Mouse (Mus musculus): Measurements from ENCODE around the gene Tmcc3. TPM values are rescaled to one million over a fixed set of nuclear protein-coding genes. Genes with fewer than 3 reads are reported as not detected.

The Tmcc3 gene
- polyA plus RNA-seq, 1 experiment, result 6.2 TPM

DNA sequence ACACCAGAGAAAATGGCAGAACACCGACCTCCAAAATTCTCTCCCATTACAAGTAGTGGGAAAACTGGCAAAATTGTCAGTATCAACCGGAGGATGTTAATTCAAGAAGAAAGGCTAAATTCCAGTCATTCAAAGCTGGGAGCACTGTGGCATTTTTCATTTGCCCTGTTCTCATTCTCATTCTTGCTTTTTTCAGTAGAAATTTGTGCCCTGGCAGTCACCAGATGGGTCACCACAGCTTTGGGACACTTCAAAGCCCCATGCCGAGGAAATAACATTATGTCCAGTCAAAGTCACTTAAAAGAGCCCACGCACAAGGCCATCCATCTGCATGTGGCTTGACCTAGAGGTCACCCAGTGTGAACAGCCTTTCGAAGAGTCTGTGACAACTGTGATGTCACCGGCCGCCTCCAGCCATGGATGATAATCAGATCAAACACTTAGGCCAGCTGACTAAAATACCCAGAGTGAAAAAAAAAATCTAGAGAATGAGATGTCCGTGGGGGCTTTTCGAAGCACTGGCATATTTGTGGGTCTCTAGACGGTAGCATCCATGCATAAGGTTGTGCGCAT is 319.9 kb downstream of the Tmcc3 start:
- 92% methylated on average over 11 of the region's 11 CpGs for WGBS
- Histone ChIP-seq H3K27ac (ENCODE audit: insufficient read depth, low read length) (no peak overlapping the region), H3K4me1 (ENCODE audit: control insufficient read depth, insufficient read depth, insufficient read length) (no peaks in the 10 kb centered on the region), H3K4me3 (ENCODE audit: extremely low read depth, insufficient read depth, insufficient read length) (no peak overlapping the region), H3K27me3 (ENCODE audit: control insufficient read depth, insufficient read depth, low read length) (no peaks in the 10 kb centered on the region), H3K36me3 (ENCODE audit: control insufficient read depth, insufficient read depth, low read length) (no peaks in the 10 kb centered on the region)
- TF ChIP-seq CTCF (IDR thresholded peaks at IDR 0.05; ENCODE audit: extremely low read depth, insufficient read depth, insufficient read length, insufficient replicate concordance) (no peak), POLR2A (IDR thresholded peaks at IDR 0.05; ENCODE audit: low read depth, low read length) (no peak)
- no peak for DNase-seq (ENCODE audit: low read depth in 1 of 2, low spot score in 2 of 2)

DNA sequence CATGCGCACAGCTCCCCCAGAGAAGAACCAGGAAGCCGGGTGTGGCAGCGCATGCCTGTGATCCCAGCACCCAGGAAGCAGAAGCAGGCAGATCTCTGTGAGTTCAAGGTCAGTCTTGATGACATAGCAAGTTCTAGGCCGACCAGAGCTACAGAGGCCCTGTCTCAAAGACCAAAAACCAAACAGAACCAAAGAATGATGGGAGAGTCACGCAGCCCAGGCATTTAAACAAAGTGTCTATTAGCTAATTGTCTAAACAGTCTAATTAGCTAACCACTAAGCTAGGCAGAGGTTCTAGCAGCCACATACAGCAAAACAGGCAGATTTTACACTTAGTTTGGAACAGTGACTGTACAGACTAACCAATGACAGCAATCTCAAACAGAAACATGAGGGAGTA is 320.5 kb downstream of the Tmcc3 start:
- TF ChIP-seq CTCF (IDR thresholded peaks at IDR 0.05; ENCODE audit: extremely low read depth, insufficient read depth, insufficient read length, insufficient replicate concordance) (no peak), POLR2A (IDR thresholded peaks at IDR 0.05; ENCODE audit: low read depth, low read length) (no peak)

DNA sequence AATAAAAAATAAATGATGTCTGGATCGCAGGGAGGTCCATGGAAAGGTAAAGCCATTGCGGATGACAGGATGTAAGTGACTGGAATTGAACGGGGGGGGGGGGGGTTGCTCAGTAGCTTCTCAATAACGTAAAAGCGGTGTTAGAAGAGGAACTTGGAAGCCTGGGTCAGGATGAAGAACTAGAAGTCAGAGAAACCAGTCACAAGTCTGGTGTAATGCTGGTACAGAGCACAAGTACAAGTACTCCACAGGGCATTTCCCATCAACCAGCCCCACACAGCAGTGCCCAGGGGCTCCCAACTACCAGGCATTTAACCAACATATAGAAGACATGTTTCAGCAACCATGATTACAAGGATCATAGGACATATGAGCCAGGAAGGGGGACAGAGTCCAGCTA is 326.9 kb downstream of the Tmcc3 start:
- 69% methylated on average over 5 of the region's 5 CpGs for WGBS
- no peak for TF ChIP-seq POLR2A (IDR thresholded peaks at IDR 0.05; ENCODE audit: low read depth, low read length)
- no peak for TF ChIP-seq CTCF (IDR thresholded peaks at IDR 0.05; ENCODE audit: extremely low read depth, insufficient read depth, insufficient read length, insufficient replicate concordance)
- no peak for DNase-seq (ENCODE audit: low read depth in 1 of 2, low spot score in 2 of 2)
- no peaks in the 10 kb centered on the region for H3K27me3 ChIP-seq (ENCODE audit: control insufficient read depth, insufficient read depth, low read length)
- H3K4me3 ChIP-seq (ENCODE audit: extremely low read depth, insufficient read depth, insufficient read length), result no peak overlapping the region
- no peaks in the 10 kb centered on the region for H3K36me3 ChIP-seq (ENCODE audit: control insufficient read depth, insufficient read depth, low read length)
- H3K27ac ChIP-seq (ENCODE audit: insufficient read depth, low read length), result no peak overlapping the region
- peaks cover 3% of the 10 kb centered on the region; the same call in 1 of the 2 replicates for H3K4me1 ChIP-seq (ENCODE audit: control insufficient read depth, insufficient read depth, insufficient read length)

More for the DNA sequence above, 320.5 kb downstream of the Tmcc3 start:
- H3K36me3 ChIP-seq (ENCODE audit: control insufficient read depth, insufficient read depth, low read length), result no peaks in the 10 kb centered on the region
- WGBS, result 88% methylated on average over 5 of the region's 5 CpGs
- no peaks in the 10 kb centered on the region for H3K4me1 ChIP-seq (ENCODE audit: control insufficient read depth, insufficient read depth, insufficient read length)
- H3K4me3 ChIP-seq (ENCODE audit: extremely low read depth, insufficient read depth, insufficient read length), result no peak overlapping the region
- H3K27me3 ChIP-seq (ENCODE audit: control insufficient read depth, insufficient read depth, low read length), result no peaks in the 10 kb centered on the region
- no peak overlapping the region for H3K27ac ChIP-seq (ENCODE audit: insufficient read depth, low read length)
- DNase-seq (ENCODE audit: low read depth in 1 of 2, low spot score in 2 of 2), result no peak

DNA sequence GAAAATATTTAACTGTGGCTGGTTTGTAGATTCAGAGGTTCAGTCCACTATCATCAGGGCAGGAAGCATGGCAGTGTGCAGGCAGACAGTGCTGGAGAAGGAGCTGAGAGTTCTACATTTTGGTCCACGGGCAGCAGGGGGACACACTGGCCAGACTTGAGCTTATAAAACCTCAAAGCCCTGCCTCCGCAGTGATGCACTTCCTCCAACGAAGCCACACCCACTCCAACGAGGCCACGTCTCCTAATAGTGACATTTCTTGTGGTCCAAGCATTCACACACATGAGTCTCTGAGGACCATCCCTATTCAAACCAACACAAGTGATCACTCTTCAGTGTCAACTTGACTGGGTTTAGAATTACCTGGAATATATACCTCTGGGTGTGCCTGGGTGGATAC is 327.5 kb downstream of the Tmcc3 start:
- WGBS, result 38% methylated on average over 5 of the region's 5 CpGs
- DNase-seq (ENCODE audit: low read depth in 1 of 2, low spot score in 2 of 2), result no peak
- no peak overlapping the region for H3K27ac ChIP-seq (ENCODE audit: insufficient read depth, low read length)
- no peaks in the 10 kb centered on the region for H3K36me3 ChIP-seq (ENCODE audit: control insufficient read depth, insufficient read depth, low read length)
- no peak overlapping the region for H3K4me3 ChIP-seq (ENCODE audit: extremely low read depth, insufficient read depth, insufficient read length)
- no peak for TF ChIP-seq CTCF (IDR thresholded peaks at IDR 0.05; ENCODE audit: extremely low read depth, insufficient read depth, insufficient read length, insufficient replicate concordance)
- TF ChIP-seq POLR2A (IDR thresholded peaks at IDR 0.05; ENCODE audit: low read depth, low read length), result no peak
- H3K27me3 ChIP-seq (ENCODE audit: control insufficient read depth, insufficient read depth, low read length), result no peaks in the 10 kb centered on the region
- peaks cover 3% of the 10 kb centered on the region; the same call in 1 of the 2 replicates for H3K4me1 ChIP-seq (ENCODE audit: control insufficient read depth, insufficient read depth, insufficient read length)

DNA sequence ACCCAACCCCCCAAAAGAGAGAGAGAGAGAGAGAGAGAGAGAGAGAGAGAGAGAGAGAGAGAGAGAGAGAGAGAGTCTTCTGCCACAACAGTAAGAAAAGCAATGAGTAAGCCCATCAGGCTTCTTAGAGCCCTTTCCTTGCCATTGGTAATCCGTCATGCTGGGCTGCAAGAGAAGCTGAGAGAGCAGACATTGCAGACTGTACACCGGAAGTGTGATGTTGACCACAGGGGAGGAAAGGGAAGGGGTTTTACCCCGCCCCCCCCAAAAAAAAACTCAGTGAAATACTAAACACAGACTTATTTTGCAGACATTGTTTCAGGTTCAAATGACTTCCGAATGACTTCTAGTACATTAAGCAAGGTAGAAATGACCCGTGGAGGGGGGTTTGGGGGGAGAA is 328.3 kb downstream of the Tmcc3 start:
- Histone ChIP-seq H3K27me3 (ENCODE audit: control insufficient read depth, insufficient read depth, low read length) (no peaks in the 10 kb centered on the region), H3K36me3 (ENCODE audit: control insufficient read depth, insufficient read depth, low read length) (no peaks in the 10 kb centered on the region), H3K27ac (ENCODE audit: insufficient read depth, low read length) (no peak overlapping the region), H3K4me3 (ENCODE audit: extremely low read depth, insufficient read depth, insufficient read length) (no peak overlapping the region), H3K4me1 (ENCODE audit: control insufficient read depth, insufficient read depth, insufficient read length) (peaks cover 3% of the 10 kb centered on the region; the same call in 1 of the 2 replicates)
- TF ChIP-seq CTCF (IDR thresholded peaks at IDR 0.05; ENCODE audit: extremely low read depth, insufficient read depth, insufficient read length, insufficient replicate concordance), result no peak
- no peak for TF ChIP-seq POLR2A (IDR thresholded peaks at IDR 0.05; ENCODE audit: low read depth, low read length)
- DNase-seq (ENCODE audit: low read depth in 1 of 2, low spot score in 2 of 2), result no peak
- WGBS, result 14% methylated on average over 5 of the region's 5 CpGs

Other genes starting within 250 kb of the Tmcc3 start
- 1.5 TPM in 2 replicates for gene Nr2c1, start 163.9 kb upstream of the Tmcc3 start, polyA plus RNA-seq (2012; rRNA removed)
- 17.3 and 17.4 TPM in 2 replicates for gene Ndufa12, start 113.2 kb upstream of the Tmcc3 start, polyA plus RNA-seq (2012; rRNA removed)
- gene Gm4792, start 13.2 kb upstream of the Tmcc3 start, polyA plus RNA-seq (2012; rRNA removed), result not detected in 2 replicates